Mouse (Mus musculus): ENCODE data around the gene Pkd1l3. TPM values are rescaled to one million over a fixed set of nuclear protein-coding genes. Genes with fewer than 3 reads are reported as not detected.

Pkd1l3 gene
- polyA plus RNA-seq, 1 experiment from 2014 or later: 0.11 TPM

GRCm38 (mm10) chr8:109591367-109591766, 22.9 kb upstream of the Pkd1l3 start:
- H3K4me1 ChIP-seq: no peaks in the 10 kb centered on the region
- no peak overlapping the region for H3K27ac ChIP-seq (replicated peaks)
- peaks cover 35% of the 10 kb centered on the region for H3K36me3 ChIP-seq
- no peak overlapping the region for H3K9ac ChIP-seq (replicated peaks)
- no peaks in the 10 kb centered on the region for H3K27me3 ChIP-seq
- 88% methylated on average over 3 of the region's 3 CpGs for WGBS
- no peaks in the 10 kb centered on the region for H3K9me3 ChIP-seq
- no peak overlapping the region for H3K4me3 ChIP-seq
- ATAC-seq (ENCODE audit: low FRiP score, low read depth): no peak
- no peak overlapping the region for H3K4me2 ChIP-seq (replicated peaks)

GRCm38 (mm10) chr8:109592164-109592563, 22.2 kb upstream of the Pkd1l3 start:
- WGBS: 94% methylated on average over 5 of the region's 5 CpGs
- no peak for ATAC-seq (ENCODE audit: low FRiP score, low read depth)
- no peaks in the 10 kb centered on the region for H3K27me3 ChIP-seq

GRCm38 (mm10) chr8:109593117-109593788, 21.1 kb upstream of the Pkd1l3 start:
- no peak overlapping the region for H3K9ac ChIP-seq (replicated peaks)
- no peaks in the 10 kb centered on the region for H3K4me1 ChIP-seq
- no peak overlapping the region for H3K4me3 ChIP-seq
- ATAC-seq (ENCODE audit: low FRiP score, low read depth): no peak
- no peaks in the 10 kb centered on the region for H3K27me3 ChIP-seq
- H3K9me3 ChIP-seq: no peaks in the 10 kb centered on the region
- H3K27ac ChIP-seq (replicated peaks): no peak overlapping the region
- WGBS: 80% methylated on average over 6 of the region's 6 CpGs
- H3K4me2 ChIP-seq (replicated peaks): no peak overlapping the region
- peaks cover 35% of the 10 kb centered on the region for H3K36me3 ChIP-seq

More at GRCm38 (mm10) chr8:109592164-109592563, 22.2 kb upstream of the Pkd1l3 start:
- no peak overlapping the region for H3K4me2 ChIP-seq (replicated peaks)
- H3K4me1 ChIP-seq: no peaks in the 10 kb centered on the region
- peaks cover 35% of the 10 kb centered on the region for H3K36me3 ChIP-seq
- no peak overlapping the region for H3K9ac ChIP-seq (replicated peaks)
- no peak overlapping the region for H3K4me3 ChIP-seq
- no peak overlapping the region for H3K27ac ChIP-seq (replicated peaks)
- no peaks in the 10 kb centered on the region for H3K9me3 ChIP-seq

- no peak for ATAC-seq (ENCODE audit: low FRiP score, low read depth)
- WGBS: 51% methylated on average over 8 of the region's 8 CpGs
- Histone ChIP-seq H3K9me3 (no peaks in the 10 kb centered on the region), H3K4me1 (no peaks in the 10 kb centered on the region), H3K27me3 (no peaks in the 10 kb centered on the region), H3K4me3 (no peak overlapping the region), H3K9ac (replicated peaks) (no peak overlapping the region), H3K36me3 (peaks cover 46% of the 10 kb centered on the region), H3K4me2 (replicated peaks) (no peak overlapping the region), H3K27ac (replicated peaks) (no peak overlapping the region)
Measured at GRCm38 (mm10) chr8:109595854-109596253, 18.5 kb upstream of the Pkd1l3 start.

- Histone ChIP-seq H3K27me3 (no peaks in the 10 kb centered on the region), H3K36me3 (peaks cover 28% of the 10 kb centered on the region), H3K9me3 (no peaks in the 10 kb centered on the region), H3K4me3 (no peak overlapping the region), H3K27ac (replicated peaks) (no peak overlapping the region), H3K9ac (replicated peaks) (no peak overlapping the region), H3K4me2 (replicated peaks) (no peak overlapping the region), H3K4me1 (peaks cover 11% of the 10 kb centered on the region)
- WGBS: 85% methylated on average over 2 of the region's 2 CpGs
- no peak for ATAC-seq (ENCODE audit: low FRiP score, low read depth)
Measured at GRCm38 (mm10) chr8:109606725-109607124, 7.6 kb upstream of the Pkd1l3 start.

GRCm38 (mm10) chr8:109607650-109608049, 6.7 kb upstream of the Pkd1l3 start:
- H3K9me3 ChIP-seq: no peaks in the 10 kb centered on the region
- peak overlapping the region; percentile 70 for H3K4me2 ChIP-seq (replicated peaks)
- 15% methylated on average over 12 of the region's 12 CpGs for WGBS
- no peaks in the 10 kb centered on the region for H3K27me3 ChIP-seq
- peaks cover 21% of the 10 kb centered on the region for H3K36me3 ChIP-seq
- H3K4me3 ChIP-seq: peak overlapping the region; percentile 55
- peaks cover 11% of the 10 kb centered on the region for H3K4me1 ChIP-seq
- no peak for ATAC-seq (ENCODE audit: low FRiP score, low read depth)
- H3K27ac ChIP-seq (replicated peaks): peak overlapping the region; percentile 97
- peak overlapping the region; percentile 54 for H3K9ac ChIP-seq (replicated peaks)

GRCm38 (mm10) chr8:109608271-109609152, 5.8 kb upstream of the Pkd1l3 start, which contains the start of gene Dhodh:
Gene Dhodh (minus strand): TSS chr8:109608673.
- Histone ChIP-seq H3K9me3 (no peaks in the 10 kb centered on the region), H3K9ac (replicated peaks) (peak within 1 kb of the TSS; percentile 70), H3K36me3 (peaks cover 13% of the 10 kb centered on the region), H3K4me3 (peak within 1 kb of the TSS; percentile 55), H3K27me3 (no peaks in the 10 kb centered on the region), H3K4me1 (peaks cover 11% of the 10 kb centered on the region), H3K27ac (replicated peaks) (peak within 1 kb of the TSS; percentile 97), H3K4me2 (replicated peaks) (peak within 1 kb of the TSS; percentile 70)
- under 1% methylated on average over 42 of the region's 42 CpGs for WGBS
- peak; percentile 99 for ATAC-seq (ENCODE audit: low FRiP score, low read depth)

GRCm38 (mm10) chr8:109609153-109609502, 5.2 kb upstream of the Pkd1l3 start:
- no peak for ATAC-seq (ENCODE audit: low FRiP score, low read depth)
- no peaks in the 10 kb centered on the region for H3K27me3 ChIP-seq
- peak overlapping the region; percentile 70 for H3K4me2 ChIP-seq (replicated peaks)
- WGBS: 20% methylated on average over 5 of the region's 5 CpGs
- peaks cover 7% of the 10 kb centered on the region for H3K36me3 ChIP-seq
- no peaks in the 10 kb centered on the region for H3K9me3 ChIP-seq
- peak overlapping the region; percentile 55 for H3K4me3 ChIP-seq
- H3K27ac ChIP-seq (replicated peaks): peak overlapping the region; percentile 97
- H3K9ac ChIP-seq (replicated peaks): peak overlapping the region; percentile 70
- H3K4me1 ChIP-seq: peaks cover 11% of the 10 kb centered on the region

- Histone ChIP-seq H3K36me3 (no peaks in the 10 kb centered on the region), H3K27ac (replicated peaks) (no peak overlapping the region), H3K4me3 (no peak overlapping the region), H3K9ac (replicated peaks) (no peak overlapping the region), H3K9me3 (peaks cover 5% of the 10 kb centered on the region; the same call in 1 of the 2 replicates), H3K4me1 (no peaks in the 10 kb centered on the region), H3K27me3 (no peaks in the 10 kb centered on the region), H3K4me2 (replicated peaks) (no peak overlapping the region)
- ATAC-seq (ENCODE audit: low FRiP score, low read depth): no peak
- WGBS: 90% methylated on average over 3 of the region's 3 CpGs
Measured at GRCm38 (mm10) chr8:109615569-109615968, 1.3 kb downstream of the Pkd1l3 start.

GRCm38 (mm10) chr8:109628638-109629037, 14.3 kb downstream of the Pkd1l3 start:
- no peak overlapping the region for H3K27ac ChIP-seq (replicated peaks)
- no peaks in the 10 kb centered on the region for H3K36me3 ChIP-seq
- WGBS: 82% methylated on average over 6 of the region's 6 CpGs
- no peaks in the 10 kb centered on the region for H3K4me1 ChIP-seq
- H3K9ac ChIP-seq (replicated peaks): no peak overlapping the region
- no peaks in the 10 kb centered on the region for H3K27me3 ChIP-seq
- H3K9me3 ChIP-seq: 0 out of 2 replicates have a peak, but pooled peaks cover 3% of the 10 kb centered on the region
- H3K4me3 ChIP-seq: no peak overlapping the region
- no peak overlapping the region for H3K4me2 ChIP-seq (replicated peaks)
- no peak for ATAC-seq (ENCODE audit: low FRiP score, low read depth)

GRCm38 (mm10) chr8:109632498-109632897, 18.2 kb downstream of the Pkd1l3 start:
- WGBS: 76% methylated on average over 5 of the region's 5 CpGs
- Histone ChIP-seq H3K4me2 (replicated peaks) (no peak overlapping the region), H3K4me1 (no peaks in the 10 kb centered on the region), H3K9me3 (no peaks in the 10 kb centered on the region), H3K27me3 (no peaks in the 10 kb centered on the region), H3K9ac (replicated peaks) (no peak overlapping the region), H3K36me3 (no peaks in the 10 kb centered on the region), H3K4me3 (no peak overlapping the region), H3K27ac (replicated peaks) (no peak overlapping the region)
- ATAC-seq (ENCODE audit: low FRiP score, low read depth): no peak

GRCm38 (mm10) chr8:109635146-109635545, 20.8 kb downstream of the Pkd1l3 start:
- Histone ChIP-seq H3K4me1 (no peaks in the 10 kb centered on the region), H3K4me3 (no peak overlapping the region), H3K27ac (replicated peaks) (no peak overlapping the region), H3K27me3 (no peaks in the 10 kb centered on the region), H3K9me3 (no peaks in the 10 kb centered on the region), H3K4me2 (replicated peaks) (no peak overlapping the region), H3K9ac (replicated peaks) (no peak overlapping the region), H3K36me3 (no peaks in the 10 kb centered on the region)
- ATAC-seq (ENCODE audit: low FRiP score, low read depth): no peak
- 93% methylated on average over 8 of the region's 8 CpGs for WGBS

All from midbrain, embryonic 12.5 days (tissue).